Mouse (Mus musculus) Patski (cell line): Measurements from ENCODE around the gene Inip. TPM values are rescaled to one million over a fixed set of nuclear protein-coding genes. Genes with fewer than 3 reads are reported as not detected.

Experiments used
- ATAC-seq: fragments of 100-300 bp; one replicate; pipeline ENCODE4 v1.8.0; 2021
- CTCF ChIA-PET: fragments of 350-600 bp; sonication (Branson Sonifier 250); formaldehyde crosslinking; loops from one replicate; lab custom pipeline; 2022; ENCODE audit warnings: inconsistent platforms; lab: Charles Lee
- POLR2A ChIA-PET: fragments of 350-600 bp; sonication (Branson Sonifier 250); formaldehyde crosslinking; loops from one replicate; lab custom pipeline; 2022; ENCODE audit warnings: antibody characterized with exemption, inconsistent platforms; lab: Charles Lee
- DNase-seq: peaks from one replicate; pipeline ENCODE4 v3.0.0-alpha.2; 2011; ENCODE audit warnings: low read depth, low spot score
- H3K27me3 ChIP-seq: fragments of 371-371 bp; one replicate; pipeline ENCODE4 v1.5.1; 2021
- CTCF ChIP-seq: fragments of 100-300 bp; IDR thresholded peaks from one replicate; pipeline ENCODE4 v1.5.1; 2021
- in situ Hi-C: fragments of 300-500 bp; cut with MboI; formaldehyde crosslinking; loops from 3 replicates; pipeline ENCODE4 v1.11.1; 2018; ENCODE audit warnings: low pct_unique_long_range_greater_than_20kb, mixed read lengths
- polyA plus RNA-seq: library from polyadenylated mRNA; unstranded; gene quantifications from one replicate; pipeline ENCODE4 v1.2.3, GENCODE M21; 2021

Gene Inip
- polyA plus RNA-seq, 1 experiment from 2014 or later = 11.1 TPM

DNA sequence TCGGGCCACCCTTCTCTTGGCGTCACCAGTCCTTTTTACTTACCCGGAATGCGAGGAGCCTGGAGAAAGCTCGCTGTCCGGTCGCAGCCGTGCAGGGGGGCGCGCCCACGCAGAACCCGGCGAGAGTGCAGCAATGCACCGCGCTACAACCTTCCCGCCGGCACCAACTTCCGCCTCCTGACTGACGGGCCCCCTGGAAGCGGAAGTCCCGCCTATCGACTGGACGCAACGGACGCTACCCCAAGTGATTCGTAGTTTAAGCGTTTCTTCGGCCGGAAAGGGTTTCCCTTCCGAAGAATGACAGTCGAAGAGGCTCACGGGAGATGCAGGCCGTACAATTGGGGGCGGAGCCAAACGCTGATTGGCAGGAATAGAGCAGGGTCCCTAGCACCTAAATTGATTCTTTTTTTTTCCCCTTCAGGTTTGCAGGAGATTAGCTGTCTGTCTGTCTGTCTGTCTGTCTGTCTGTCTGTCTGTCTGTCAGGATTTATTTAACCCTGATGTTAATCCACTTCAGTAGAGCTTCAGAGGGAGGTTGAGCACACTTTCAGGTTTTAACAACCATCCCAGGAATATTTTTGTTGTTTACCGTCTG, 17.6 kb downstream of the Inip start:
- in situ Hi-C loops = loop anchor here (5.0 kb wide), 1 partner anchor 171 kb away; no protein-coding TSS in a partner anchor
- peak; percentile 93 for ATAC-seq
- ChIA-PET CTCF (interaction anchor here (0.9 to 4.1 kb wide), 3 partner anchors 67 to 403 kb away, joined by 3 to 21 read pairs (median 3); no protein-coding TSS in a partner anchor), POLR2A (interaction anchor here (0.8 kb wide), 1 partner anchor 155 kb away, joined by 3 read pairs; no protein-coding TSS in a partner anchor)
- no peak for TF ChIP-seq CTCF
- no peaks in the 10 kb centered on the region for H3K27me3 ChIP-seq
- peak; percentile 83 for DNase-seq

DNA sequence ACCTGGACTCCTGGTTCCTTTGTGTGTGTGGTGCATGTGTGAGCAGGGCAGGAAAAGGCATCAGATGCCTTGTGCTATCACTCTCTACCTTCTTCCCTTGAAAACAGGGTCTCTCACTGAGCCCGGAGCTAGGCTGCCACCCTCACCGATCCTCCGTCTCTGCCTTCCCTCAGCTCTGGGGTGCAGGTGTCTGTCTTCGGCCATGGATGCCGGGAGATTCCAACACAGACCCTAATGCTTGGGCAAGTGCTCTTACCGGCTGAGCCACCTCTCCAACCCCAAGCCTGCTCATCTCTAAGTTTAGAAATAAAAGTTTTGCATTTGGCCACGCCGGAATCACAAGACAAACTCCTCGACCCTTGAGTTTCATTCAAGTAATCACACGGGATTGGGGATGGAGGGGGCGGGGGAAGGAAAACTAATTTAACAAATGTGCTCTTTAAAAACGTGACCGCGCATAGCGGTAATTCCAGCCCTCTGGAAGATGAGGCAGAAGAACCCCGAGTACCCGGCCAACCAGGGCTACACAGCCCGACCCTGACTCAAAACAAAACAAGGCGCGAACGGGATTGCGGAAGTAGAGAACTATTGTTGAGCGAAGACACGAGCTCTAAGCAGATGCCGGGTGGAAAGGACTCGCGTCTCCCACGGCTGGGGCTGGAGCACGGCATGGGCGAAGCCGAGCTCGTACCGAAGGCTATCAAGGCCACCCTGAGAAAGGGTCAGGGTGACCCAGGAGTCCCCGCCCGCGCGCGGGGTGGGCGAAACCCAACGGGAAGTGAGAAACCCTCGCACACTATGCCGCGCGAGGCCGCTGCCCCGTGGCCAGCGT, 18.3 kb downstream of the Inip start:
- POLR2A ChIA-PET = interaction anchor here (0.6 to 0.8 kb wide), 2 partner anchors 24 to 155 kb away, joined by 3 to 4 read pairs; no protein-coding TSS in a partner anchor
- no peaks in the 10 kb centered on the region for H3K27me3 ChIP-seq
- ATAC-seq (peak; percentile 8), DNase-seq (no peak)
- in situ Hi-C loops = loop anchor here (5.0 kb wide), 1 partner anchor 171 kb away; no protein-coding TSS in a partner anchor
- CTCF ChIA-PET = interaction anchor here (0.9 to 2.9 kb wide), 3 partner anchors 88 to 402 kb away, joined by 3 to 8 read pairs (median 3); no protein-coding TSS in a partner anchor
- no peak for TF ChIP-seq CTCF

DNA sequence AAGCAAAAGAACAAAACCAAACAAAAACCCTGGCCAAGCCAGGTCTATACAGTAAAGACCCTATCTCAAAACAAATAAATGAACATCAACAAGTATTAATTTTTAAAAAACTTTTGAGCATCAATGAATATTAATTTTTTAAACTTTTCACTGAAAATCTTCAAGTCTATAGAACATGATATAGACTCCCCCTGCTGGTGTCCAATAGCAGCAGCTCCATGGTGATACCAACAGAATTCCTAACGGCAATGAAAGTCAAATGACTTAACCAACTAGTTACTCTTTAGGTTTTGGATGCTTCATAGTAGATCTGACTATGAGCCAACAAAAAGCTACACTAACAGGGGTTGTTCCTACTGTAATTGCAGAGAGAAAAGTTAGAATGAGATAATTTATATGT, 20.8 kb downstream of the Inip start:
- CTCF ChIA-PET = interaction anchor here (0.8 to 2.9 kb wide), 5 partner anchors 14 to 185 kb away, joined by 3 to 8 read pairs (median 4); no protein-coding TSS in a partner anchor
- in situ Hi-C loops = loop anchor here (5.0 kb wide), 1 partner anchor 168 kb away; no protein-coding TSS in a partner anchor

DNA sequence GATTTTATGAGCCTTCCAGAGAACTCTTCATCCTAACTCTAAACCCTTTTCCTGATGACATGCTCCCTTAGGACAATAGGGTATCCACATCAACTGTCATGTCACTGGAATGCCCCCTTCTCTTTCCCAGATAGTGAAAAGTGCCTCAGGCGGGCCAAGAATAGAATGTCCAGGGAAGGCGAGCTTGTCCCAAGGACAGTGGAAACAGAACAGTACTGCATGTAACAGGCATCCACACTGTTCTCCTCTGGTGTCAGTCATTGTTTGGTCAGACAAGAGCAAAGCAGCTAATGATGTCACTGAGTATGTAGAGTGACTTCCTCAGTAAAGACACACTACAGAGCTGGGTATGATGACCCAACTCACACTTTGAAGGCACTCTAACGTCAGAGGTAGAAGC, 23.6 kb downstream of the Inip start:
- POLR2A ChIA-PET = no interaction called here
- CTCF ChIA-PET = interaction anchor here (2.2 kb wide), 1 partner anchor 163 kb away, joined by 8 read pairs; no protein-coding TSS in a partner anchor
- no peak for DNase-seq
- in situ Hi-C loops = loop anchor here (5.0 kb wide), 1 partner anchor 406 kb away; no protein-coding TSS in a partner anchor
- H3K27me3 ChIP-seq = no peaks in the 10 kb centered on the region
- TF ChIP-seq CTCF = no peak
- ATAC-seq = no peak

More for the DNA sequence above, 20.8 kb downstream of the Inip start:
- ATAC-seq (no peak), DNase-seq (no peak)
- peak; percentile 65 for TF ChIP-seq CTCF
- no peaks in the 10 kb centered on the region for H3K27me3 ChIP-seq
- POLR2A ChIA-PET = interaction anchor here (0.5 kb wide), 1 partner anchor 400 kb away, joined by 3 read pairs; no protein-coding TSS in a partner anchor

DNA sequence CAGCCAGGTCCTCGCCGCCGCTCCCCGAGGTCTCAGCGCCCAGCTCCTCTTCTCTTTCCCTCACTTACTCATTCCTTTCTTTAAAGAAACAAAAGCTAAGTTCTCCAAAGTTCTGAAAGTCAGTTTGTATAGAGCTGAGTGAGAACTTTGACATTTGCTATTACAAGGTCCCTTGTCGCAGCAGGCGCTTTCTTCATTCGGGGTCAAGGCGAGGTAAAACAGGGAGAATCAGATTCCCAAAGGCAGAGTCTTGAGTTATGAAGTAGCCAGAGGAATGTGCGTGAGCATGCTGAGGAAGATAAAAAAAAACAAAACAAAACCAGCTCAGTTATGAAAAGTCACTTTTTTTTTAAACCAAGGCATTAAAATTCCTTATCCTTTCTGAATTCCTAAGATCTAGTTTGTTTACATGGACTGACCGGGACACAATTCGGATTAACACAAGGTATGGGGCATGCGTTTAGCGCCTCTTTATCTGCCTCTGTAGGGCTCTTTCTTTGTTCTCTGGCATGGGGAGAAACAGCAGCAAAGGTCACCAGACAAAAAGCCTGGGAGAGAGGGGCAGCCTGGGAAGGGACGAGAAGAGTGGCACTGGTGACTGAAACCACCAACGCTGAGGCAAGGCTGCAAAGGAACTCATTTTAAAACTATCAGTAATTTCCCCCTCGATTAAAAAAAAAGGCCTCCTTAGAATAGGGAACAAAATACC, 29.1 kb downstream of the Inip start:
- DNase-seq (no peak), ATAC-seq (no peak)
- H3K27me3 ChIP-seq = no peaks in the 10 kb centered on the region
- CTCF ChIA-PET = no interaction called here
- POLR2A ChIA-PET = no interaction called here
- no peak for TF ChIP-seq CTCF
- in situ Hi-C loops = no loop called here

DNA sequence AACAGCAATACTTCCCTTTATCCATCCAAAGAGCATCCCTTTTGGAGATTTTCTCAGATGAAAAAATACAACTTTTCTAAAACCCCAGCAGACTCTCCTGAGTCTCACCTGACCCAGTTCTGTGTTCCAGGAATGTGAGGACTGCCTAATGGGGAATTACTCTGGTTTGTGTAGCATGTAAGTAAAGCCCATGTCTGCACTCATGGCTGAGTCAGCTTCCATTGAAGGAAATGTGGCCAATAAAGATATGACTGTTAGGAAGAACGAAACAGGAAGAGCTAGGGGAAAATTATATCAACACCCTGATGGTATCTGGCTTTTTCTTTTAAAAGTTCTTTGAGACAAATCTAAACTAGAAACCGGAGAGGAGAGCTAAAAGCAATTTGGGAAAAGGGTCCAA, 33.7 kb downstream of the Inip start:
- no peak for TF ChIP-seq CTCF
- POLR2A ChIA-PET = no interaction called here
- ATAC-seq = no peak
- CTCF ChIA-PET = interaction anchor here (1.6 kb wide), 1 partner anchor 13 kb away, joined by 5 read pairs; no protein-coding TSS in a partner anchor
- no peaks in the 10 kb centered on the region for H3K27me3 ChIP-seq
- in situ Hi-C loops = no loop called here
- DNase-seq = no peak

DNA sequence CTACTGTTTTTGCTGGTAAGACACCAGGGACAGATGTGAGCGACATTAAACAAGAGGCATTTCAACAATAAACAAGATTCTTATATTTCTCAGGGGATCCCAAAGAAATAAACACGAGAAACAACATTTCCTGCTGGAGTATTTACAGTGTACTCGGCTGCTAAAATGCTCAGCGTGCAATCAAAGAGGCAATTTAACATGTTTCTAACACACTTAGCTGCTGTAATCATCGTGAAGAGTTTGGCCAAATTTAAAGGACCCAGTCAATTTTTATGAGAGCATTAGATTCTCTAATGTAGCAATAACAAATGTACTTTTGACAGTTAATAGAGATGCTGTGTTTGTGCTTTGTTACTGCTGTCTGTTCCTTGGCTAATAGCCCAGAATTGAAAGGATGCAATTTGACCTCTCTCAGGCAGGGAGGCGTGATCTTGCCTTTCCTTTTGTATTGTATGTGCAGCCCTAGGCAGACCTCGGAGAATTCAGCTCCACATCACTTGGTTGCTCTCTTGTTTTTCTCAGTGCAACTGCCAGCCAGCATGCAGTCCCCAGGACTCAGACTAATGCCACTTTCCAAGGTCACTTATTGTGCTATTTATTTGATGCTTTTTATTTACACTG, 35.9 kb downstream of the Inip start:
- no peak for DNase-seq

DNA sequence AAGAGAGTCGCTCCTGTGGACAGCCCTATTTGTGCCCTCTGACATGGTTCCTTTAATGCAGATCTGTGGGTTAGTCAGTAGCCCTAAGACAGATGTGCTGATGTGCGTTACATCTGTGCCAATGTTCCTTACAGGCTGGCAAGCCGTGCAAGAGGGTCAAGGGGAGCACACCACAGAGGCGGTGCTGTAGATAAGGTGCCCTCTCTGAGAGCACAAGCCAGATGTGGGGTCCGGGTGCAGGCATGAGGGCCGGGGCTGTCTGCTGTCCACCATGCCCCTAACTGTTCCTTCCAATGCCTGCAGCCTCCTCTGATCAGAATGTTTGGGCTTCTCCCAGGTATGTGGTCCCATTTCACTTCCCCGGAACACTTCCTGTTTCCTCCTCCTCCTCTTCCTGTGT, 36.4 kb downstream of the Inip start:
- DNase-seq (no peak), ATAC-seq (no peak)
- H3K27me3 ChIP-seq = no peaks in the 10 kb centered on the region
- ChIA-PET POLR2A (no interaction called here), CTCF (no interaction called here)
- in situ Hi-C loops = no loop called here
- TF ChIP-seq CTCF = no peak

More for the DNA sequence above, 35.9 kb downstream of the Inip start:
- in situ Hi-C loops = no loop called here
- ATAC-seq = no peak
- ChIA-PET CTCF (no interaction called here), POLR2A (no interaction called here)
- no peak for TF ChIP-seq CTCF
- H3K27me3 ChIP-seq = no peaks in the 10 kb centered on the region

DNA sequence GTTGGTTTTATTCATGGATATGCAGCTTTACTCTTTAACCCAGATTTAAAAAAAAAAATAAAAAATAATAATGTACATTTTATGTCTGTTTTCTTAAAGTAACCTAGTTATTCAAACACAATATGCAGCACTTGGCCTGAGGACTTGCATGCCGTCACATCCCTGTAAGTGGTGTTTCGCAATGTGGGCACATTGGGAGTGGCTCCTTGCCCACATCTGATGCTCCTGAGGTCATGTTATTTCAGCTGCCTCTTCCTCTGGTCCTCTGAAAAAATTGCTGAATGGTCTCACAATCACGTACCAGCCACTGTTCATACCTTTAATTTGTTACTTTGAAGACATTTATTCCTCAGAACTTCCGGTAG, 40.0 kb downstream of the Inip start:
- DNase-seq (no peak), ATAC-seq (no peak)
- H3K27me3 ChIP-seq = no peaks in the 10 kb centered on the region
- ChIA-PET CTCF (interaction anchor here (1.2 to 2.0 kb wide), 3 partner anchors 134 to 146 kb away, joined by 3 to 4 read pairs (median 3); no protein-coding TSS in a partner anchor), POLR2A (no interaction called here)
- no peak for TF ChIP-seq CTCF
- in situ Hi-C loops = no loop called here
